Mouse (Mus musculus) CD4-positive helper T cell, adult 2 months (primary cell): ENCODE data around the gene Baz1a.

Source experiments
- DNase-seq: peaks from one replicate; pipeline ENCODE4 v3.0.0-alpha.2; 2012; ENCODE audit warnings: low read depth, missing footprints, low spot score

The Baz1a gene

DNA sequence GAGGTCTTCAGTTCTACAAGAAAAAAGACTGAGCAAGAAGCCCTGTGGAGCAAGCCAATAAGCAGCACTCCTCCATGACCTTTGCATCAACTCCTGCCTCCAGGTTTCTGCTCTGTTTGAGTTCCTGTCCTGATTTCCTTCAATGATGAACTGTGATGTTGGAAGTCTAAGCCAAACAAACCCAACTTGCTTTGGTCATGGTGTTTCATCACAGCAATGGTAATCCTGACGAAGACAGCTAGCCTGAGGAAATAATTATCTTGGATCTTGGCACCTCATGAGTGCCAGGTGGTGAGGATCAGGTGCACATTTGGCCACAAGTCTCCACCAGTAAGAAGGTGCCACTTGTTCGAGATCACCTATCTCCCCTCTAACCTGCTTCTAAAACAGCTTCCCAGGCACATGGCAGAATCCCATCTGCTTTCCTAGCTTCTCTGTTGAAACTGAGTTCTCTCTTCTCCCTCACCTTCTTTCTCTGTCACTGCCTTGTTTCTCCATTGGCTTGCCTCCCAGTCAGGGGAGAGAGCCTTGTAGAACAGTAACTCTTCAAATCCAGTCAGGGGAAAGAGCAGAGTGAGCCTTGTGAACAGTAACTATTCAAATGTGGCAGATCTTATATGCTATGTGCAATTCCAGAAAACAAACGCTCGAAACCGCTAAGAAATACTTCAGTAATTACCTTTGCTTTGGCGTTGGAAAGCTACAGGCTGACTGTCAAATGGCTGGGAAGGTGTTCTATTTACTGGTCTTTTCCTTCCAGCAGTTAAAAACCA lies at the start of gene Baz1a:
Gene Baz1a, minus strand, starts transcription at position 723 of the 773 bp plus-strand sequence.
- DNase-seq: no peak

DNA sequence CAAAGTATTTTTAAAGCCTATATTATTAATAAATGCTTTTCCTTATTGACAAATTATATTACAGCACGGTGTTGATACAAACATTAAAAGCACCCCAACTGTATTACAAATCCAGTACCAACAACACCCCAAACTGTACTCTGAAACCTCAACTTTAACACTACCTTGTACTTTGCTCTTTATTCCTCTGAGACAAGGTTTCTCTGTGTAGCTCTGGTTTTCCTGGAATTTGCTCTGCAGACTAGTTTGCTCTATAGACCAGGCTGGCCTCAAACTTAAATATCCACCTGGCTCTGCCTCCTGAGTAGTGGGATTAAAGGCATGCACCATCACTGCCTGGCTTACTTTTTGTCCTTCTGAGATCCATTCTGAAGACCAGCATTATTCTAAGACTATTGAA lies 48.0 kb upstream of the Baz1a start:
- DNase-seq: no peak

GRCm38 (mm10) chr12:55061006-55061405 lies 46.9 kb upstream of the Baz1a start:
- DNase-seq: peak; percentile 45

DNA sequence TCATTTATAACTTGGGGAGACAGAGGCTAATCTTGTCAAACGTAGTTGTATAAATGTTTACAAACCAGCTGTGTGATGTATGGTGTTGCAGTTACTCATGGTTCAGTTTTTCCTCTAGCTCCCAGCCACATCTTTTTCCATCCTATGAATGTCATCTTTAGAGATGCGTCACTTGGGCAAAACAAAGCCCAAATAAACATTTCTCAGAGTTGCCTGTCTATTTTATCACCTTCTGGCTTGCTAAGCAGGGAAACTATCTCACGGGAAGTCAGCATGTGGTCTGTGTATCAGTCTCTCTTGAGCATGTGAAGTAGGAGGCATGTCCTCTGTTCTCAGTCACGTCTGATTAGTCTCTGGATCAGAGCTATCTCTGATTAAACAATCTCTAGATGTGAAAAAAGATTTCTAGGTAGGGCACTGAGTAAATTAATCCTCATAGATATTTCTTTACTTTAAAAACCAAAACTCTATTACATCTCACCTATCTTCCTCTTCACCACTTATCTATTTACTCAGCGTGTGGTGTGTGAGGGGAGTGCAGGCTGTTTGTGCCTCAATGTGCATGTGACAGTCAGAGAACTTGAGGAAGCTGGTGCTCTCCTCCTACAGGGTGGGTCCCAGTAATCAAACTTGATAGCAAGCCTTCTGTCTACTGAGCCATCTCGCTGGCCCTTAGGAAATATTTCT lies 46.2 kb upstream of the Baz1a start:
- peak; percentile 75 for DNase-seq

GRCm38 (mm10) chr12:55059812-55060211 lies 45.7 kb upstream of the Baz1a start:
- DNase-seq: no peak

DNA sequence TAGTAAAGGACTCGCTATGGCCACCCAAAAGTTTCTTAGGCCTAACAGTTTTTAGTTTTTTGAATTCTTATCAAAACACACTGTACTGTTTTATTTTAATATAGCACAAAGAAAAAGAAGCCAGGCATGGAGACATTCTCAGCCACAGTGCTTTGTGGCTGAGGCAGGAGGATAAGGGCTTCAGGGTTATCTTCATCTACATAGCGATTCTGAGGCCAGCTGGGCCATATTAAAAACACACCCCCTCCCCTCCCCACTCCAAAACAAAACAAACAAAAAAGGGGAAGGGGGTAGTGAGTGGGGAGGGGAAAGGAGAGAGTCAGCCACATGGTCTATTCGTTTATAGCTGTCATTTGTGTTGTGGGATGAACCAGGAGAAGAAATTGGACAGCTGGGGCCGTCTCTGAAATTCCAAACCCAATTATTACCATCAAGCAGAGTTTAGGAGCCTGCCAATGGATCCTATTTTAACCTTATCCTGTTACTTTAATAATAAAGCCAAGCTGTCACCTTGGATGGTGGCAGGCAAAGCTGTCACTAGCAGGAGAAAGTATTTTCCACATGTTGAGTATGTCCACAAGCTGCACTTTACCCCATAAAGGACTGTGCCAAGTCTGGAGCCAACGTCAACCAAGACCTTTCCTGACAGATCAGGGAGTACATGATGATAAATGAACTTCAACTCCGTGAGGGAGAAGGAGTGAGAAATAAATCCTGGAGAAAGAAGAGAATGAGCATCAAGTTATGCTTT lies 44.9 kb upstream of the Baz1a start:
- no peak for DNase-seq

DNA sequence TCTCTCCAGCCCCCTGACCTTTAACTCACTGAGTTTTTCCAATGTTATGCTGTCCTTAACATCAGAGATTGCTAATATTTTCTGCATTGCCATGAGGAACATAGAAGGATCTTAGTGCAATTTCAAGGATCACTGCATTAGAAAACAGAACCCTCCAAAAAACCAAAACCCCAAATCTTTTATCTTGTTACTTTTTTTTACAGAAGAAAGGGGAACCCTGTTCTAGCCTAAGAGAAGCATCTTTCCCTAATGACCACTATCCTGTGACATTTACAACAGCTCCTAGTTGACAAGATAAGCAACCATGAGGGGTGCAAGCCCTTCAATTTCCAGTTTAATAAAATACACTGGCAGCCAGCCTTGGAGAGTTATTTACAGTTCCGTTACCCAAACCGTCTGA lies 42.6 kb upstream of the Baz1a start:
- DNase-seq: no peak

- DNase-seq: no peak
Measured at GRCm38 (mm10) chr12:55054551-55055241, 40.5 kb upstream of the Baz1a start.

GRCm38 (mm10) chr12:55053267-55053666 lies 39.1 kb upstream of the Baz1a start:
- DNase-seq: no peak

- peak; percentile 45 for DNase-seq
Measured at GRCm38 (mm10) chr12:55051210-55052173, 37.3 kb upstream of the Baz1a start.

DNA sequence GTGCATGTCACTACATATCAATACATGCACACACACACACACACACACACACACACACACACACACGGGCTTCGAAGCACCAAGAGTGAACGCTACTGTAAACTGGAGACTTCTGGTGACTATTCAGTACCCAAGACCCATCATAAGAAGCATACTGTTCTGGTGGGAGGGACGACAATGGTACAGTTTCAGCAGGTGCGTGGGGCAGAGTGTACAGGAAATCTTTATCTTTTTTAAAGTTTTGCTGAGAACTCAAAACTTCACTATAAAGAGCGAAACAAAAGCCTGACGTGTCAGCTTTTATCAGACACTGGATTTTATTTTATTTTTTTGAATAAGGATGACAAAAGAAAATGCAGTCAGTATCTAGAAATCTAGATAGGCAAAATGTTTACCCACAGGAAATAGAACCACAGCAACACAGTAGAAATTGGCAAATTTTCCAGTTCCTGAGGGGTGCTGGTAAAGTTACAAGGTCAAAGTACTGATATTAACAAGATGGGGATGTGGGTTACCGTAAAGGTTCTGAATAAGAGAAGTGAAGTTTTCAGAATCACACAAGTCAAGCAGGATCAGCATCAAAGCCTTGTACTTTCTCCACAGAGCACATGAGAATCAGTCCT lies 35.7 kb upstream of the Baz1a start:
- peak; percentile 80 for DNase-seq

GRCm38 (mm10) chr12:55041011-55041410 lies 26.9 kb upstream of the Baz1a start:
- DNase-seq: peak; percentile 79

GRCm38 (mm10) chr12:55027088-55027487 lies 12.9 kb upstream of the Baz1a start:
- DNase-seq: peak; percentile 71

DNA sequence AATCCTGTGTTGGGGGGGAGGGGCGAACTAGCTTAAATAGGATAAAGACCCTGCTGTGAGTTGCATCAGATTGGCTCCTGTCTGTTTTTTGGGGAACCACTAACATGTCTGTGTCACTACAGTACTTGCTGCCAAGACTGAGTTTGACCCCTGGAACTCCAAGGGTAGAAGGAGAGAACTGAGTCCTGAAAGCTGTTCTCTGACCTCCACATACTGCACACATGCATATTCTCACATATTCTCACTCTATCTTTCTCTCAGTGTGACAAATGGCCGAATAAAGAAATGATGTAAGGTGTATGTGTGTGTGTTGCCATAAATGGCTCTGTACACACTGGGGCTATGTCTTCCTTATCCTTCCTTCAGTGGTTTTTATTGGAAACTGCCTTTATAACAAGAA lies 9.1 kb upstream of the Baz1a start:
- DNase-seq: no peak

DNA sequence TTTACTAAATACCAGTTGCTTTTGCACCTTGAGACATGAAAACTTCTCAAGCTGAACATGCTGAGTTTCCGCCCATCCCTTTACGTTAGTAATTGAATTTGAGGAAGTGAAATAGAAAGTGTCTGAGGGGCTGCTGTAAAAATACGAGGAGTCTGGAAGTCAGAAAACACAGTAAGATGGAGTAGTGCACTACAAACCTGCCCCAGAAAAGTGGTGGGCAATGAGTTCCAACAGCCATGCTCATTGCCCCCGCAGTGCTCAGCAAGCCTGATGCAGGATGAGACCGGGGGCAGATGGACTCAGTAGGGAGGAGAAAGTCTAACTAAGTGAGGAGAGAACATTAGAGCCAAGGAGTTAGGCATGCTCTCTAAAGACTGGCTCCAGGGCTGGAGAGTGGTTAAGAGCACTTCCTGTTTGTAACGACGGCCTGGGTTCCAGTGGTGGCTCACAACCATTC lies 5.3 kb upstream of the Baz1a start:
- DNase-seq: no peak

DNA sequence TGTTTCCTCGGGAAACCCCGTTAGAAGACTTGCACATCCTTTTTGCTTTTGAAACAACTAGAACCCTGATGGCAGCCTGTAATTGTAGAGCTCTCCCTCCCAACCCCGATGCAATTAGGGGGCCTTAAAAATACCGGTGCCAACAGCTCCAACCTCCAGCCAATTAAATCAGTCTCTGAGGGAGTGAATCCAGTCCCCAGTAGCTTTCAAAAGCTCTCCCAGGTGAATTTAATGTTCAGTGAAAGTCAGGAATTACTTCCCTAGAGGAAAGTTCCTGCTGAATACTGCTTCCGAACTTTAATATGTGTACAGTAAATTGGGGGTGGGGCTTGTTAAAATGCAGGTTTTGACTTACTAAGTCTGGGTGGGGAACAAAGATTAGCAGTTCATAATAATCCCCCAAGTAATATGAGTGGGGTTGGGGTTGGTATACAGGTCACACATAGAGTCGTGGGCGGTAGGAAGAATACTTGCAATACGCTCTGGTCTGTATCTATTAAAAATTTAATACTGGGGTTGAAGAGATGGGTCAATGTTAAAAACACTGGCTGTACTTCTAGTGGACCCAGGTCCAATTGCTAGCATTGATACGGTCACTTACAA lies 3.1 kb upstream of the Baz1a start:
- no peak for DNase-seq

DNA sequence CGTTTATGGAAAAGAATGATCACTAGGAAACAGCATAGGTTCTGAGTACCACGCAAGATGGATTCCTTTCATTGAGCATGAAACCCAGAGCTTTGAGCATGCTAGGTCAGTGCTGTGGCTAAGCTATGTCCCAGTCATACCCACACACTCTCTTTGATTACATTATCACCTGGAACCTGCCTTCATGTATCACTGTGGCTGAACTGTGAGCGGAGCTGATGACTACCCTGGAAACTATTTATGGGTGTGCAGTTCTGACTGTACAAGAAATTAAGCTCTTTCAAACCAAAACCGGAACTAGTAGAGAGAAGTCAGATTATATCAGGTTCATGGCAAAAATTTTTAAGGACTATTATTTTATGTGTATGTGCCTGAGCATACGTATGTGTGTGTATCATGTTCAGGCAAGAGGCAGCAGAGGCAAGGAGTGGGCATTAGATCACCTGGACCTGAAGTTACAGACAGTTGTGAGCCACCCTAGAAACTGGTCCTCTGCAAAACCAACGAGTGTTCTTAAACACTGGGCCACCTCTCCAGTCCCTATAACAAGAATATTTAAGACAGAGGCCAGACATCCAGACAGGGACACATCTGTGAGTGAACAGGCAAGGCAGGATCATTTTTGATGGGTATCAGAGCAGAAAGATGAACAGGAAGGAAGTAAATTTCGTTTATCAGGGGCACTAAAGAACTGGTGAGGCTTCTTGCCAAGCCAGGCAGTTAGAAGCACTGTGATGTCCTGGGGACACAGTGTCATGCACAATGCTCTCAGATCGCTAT lies 2.4 kb upstream of the Baz1a start:
- peak; percentile 70 for DNase-seq

- DNase-seq: peak; percentile 46
Measured at GRCm38 (mm10) chr12:55015428-55015827, 1.3 kb upstream of the Baz1a start.

GRCm38 (mm10) chr12:55013031-55013430 lies 1.1 kb downstream of the Baz1a start:
- no peak for DNase-seq
